Mouse (Mus musculus) adrenal gland, postnatal 36 days (tissue): ENCODE data around the gene Nmt1. TPM values are rescaled to one million over a fixed set of nuclear protein-coding genes. Genes with fewer than 3 reads are reported as not detected.

Experiments used
- DNase-seq, 2 experiments: peaks; one replicate each; pipeline ENCODE4 v3.0.0; 2021; ENCODE audit warnings: mixed read lengths in 1 of 2
- microRNA-seq: library from miRNA; unstranded; fragments of <30 nt; microRNA quantifications from one replicate; pipeline ENCODE4 v1.2.0, GENCODE M21; 2021
- total RNA-seq, 2 experiments: library from RNA; stranded (reverse); gene quantifications; 2 replicates each; pipeline ENCODE4 v1.2.3; 2021

Gene Nmt1
- total RNA-seq, 2 experiments from 2014 or later = 100 to 114 TPM

- DNase-seq = no peak
Observed at GRCm38 (mm10) chr11:103111301-103111700, 83.3 kb downstream of the Nmt1 start.

GRCm38 (mm10) chr11:103111881-103112551 lies 84.0 kb downstream of the Nmt1 start:
- peak; percentile 85 to 90 for DNase-seq

- peak; percentile 59 to 64 for DNase-seq
Observed at GRCm38 (mm10) chr11:103112552-103112912, 84.5 kb downstream of the Nmt1 start.

DNA sequence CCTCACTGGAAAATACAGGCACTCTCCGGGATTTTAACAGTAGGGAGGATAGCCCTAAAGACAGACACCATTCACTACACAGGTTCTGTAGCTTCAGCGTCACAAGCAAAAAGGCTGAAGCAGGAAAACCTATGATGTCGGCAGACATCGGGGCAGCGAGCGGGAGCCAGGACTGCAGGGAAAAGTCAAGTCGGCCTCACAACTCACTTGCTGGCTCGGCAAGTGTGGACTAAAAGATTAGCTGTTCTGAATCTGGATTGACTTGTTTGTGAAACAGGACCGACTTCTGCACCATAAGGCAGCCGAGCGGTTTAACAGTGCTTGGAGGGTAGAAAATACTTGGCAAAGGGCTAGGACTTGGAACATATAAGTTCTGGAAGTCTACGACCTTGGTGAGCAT lies 85.0 kb downstream of the Nmt1 start:
- peak in 1 of 2 experiments; percentile 18 for DNase-seq

GRCm38 (mm10) chr11:103113771-103114170 lies 85.8 kb downstream of the Nmt1 start:
- no peak for DNase-seq

- DNase-seq = no peak
Observed at GRCm38 (mm10) chr11:103114270-103114943, 86.4 kb downstream of the Nmt1 start.

DNA sequence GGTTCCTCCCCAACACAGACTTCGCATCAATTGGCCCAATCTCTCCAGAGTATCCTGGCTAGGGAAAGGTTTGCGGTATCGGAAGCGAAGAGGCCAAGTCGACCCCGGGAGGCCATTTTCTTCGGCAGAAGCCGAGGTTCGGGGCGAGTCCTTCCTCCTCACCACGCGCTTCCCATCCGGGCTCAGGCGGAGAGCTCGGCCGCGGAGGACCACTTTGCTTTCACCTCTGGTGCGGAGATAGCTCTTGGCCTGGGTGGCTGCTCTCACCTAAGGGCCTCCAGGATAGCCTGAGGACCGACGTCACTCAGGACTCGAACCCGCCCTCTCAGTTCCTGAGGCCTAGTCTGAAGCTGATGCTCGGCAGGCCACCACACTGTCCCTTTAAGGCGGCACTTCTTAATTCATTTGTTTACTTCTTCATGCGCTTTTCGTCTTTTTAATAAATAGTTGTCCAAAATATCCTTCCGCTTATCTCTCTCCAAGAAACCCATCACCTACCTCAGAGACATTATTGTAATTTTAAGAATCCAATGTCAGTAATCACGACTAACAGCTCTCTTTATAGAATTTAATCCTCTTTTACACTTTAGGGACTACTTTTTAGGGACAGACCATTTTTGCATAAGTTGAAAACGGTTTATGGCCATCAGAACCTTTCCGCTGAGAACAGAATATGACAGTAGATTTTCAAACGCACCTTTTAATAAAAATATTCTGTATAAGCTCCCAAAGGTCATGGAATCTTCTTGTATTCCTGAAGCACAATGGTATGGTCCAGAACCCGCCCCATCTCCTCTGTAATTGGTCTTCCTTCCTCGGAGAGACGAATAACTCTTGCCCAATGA lies 87.4 kb downstream of the Nmt1 start:
- peak; percentile 83 to 84 for DNase-seq

DNA sequence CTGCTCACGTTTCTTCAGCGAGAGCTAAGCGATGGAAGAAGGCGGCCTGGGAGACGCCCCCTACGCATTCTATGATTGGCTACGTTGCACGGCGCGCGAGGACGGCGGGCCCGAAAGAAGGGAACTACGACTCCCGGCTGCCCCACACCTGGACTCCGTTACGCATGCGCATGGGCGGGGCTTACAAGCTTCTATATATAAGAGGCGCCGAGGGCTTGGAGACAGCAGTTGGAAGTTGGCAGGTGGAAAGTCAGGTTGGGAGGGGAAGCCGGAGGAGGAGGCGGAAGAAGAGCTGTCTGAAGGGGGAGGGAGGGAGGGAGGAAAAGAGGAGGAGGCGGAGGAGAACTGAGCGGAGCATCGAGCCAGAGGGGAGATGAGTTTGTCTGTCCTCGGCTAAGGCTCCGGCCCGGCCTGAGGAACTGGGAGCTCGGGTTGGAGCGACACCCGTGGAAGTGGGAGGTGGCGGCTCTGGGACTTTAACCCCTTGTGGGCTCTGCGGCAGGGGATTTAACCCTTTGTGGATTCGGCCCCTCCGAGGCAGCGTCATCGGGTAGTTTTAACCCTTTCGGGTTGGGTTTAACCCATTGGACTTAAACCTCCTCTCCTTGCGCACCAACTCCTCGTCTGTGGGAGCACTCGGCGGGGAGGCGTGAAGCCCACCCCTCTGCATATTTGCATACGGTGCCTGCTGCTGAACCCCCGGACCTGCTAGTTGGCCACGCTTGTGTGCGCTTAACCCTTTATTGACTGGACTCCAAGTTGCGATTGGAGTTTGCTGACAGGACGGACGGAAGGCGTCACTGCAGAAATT lies 88.2 kb downstream of the Nmt1 start, which contains the start of gene Hexim1:
Gene Hexim1 (plus strand): TSS at position 224 of the 811 bp plus-strand sequence.
- DNase-seq = peak; percentile 99 to 100

DNA sequence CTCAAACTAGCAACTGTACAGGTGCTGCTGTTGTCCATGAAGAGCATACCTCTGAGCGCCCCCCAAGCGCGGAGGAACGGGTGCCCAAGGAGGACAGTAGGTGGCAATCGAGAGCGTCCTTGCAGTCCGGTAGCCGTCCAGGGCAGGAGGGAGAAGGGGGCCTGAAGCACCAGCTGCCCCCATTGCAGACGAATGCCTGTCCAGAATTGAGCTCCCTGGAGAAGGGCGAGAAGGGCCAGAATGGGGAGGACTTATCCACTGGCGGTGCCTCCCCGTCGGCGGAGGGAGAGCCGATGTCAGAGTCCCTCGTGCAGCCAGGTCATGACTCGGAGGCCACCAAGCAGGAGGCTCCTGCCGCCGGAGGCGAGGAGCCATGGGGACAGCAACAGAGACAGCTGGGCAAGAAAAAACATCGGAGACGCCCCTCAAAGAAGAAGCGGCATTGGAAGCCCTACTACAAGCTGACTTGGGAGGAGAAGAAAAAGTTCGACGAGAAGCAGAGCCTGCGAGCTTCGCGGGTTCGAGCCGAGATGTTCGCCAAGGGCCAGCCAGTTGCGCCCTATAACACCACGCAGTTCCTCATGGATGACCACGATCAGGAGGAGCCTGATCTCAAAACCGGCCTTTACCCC lies 89.1 kb downstream of the Nmt1 start:
- peak; percentile 83 to 87 for DNase-seq

- DNase-seq = peak; percentile 61 to 71
Observed at GRCm38 (mm10) chr11:103117591-103118009, 89.6 kb downstream of the Nmt1 start.

Small RNA genes lying within 50 kb of the gene (microRNA-seq; reads per million reads assigned to microRNA genes)
- not detected for gene Mir6931

Other genes with a start within 250 kb of the Nmt1 start
- gene Gjc1, start 208.5 kb upstream of the Nmt1 start, total RNA-seq = 10 to 100 TPM; 13.6 to 21.6 TPM
- 1 to 10 TPM; 1.7 to 2.6 TPM for gene Higd1b, start 192.3 kb upstream of the Nmt1 start, total RNA-seq
- gene Eftud2, start 147.2 kb upstream of the Nmt1 start, total RNA-seq = 10 to 100 TPM; 79.9 to 87.2 TPM
- gene Ccdc103, start 147.0 kb upstream of the Nmt1 start, total RNA-seq = under 1 TPM; 0.30 to 0.76 TPM
- not detected for gene Fam187a, start 143.0 kb upstream of the Nmt1 start, total RNA-seq
- under 1 TPM; 0.10 to 0.66 TPM for gene Gfap, start 127.3 kb upstream of the Nmt1 start, total RNA-seq
- gene Kif18b, start 103.1 kb upstream of the Nmt1 start, total RNA-seq = 1 to 10 TPM; 1.8 to 2.1 TPM
- gene C1ql1, start 81.5 kb upstream of the Nmt1 start, total RNA-seq = 10 to 100 TPM; 32.8 to 40.4 TPM
- 10 to 100 TPM; 65.4 to 66.8 TPM for gene Dcakd, start 143 bp downstream of the Nmt1 start, total RNA-seq
- 10 to 100 TPM; 10.1 to 11.1 TPM for gene Plcd3, start 73.5 kb downstream of the Nmt1 start, total RNA-seq
- 100 to 1,000 TPM; 118 to 127 TPM for gene Acbd4, start 73.5 kb downstream of the Nmt1 start, total RNA-seq
- gene Hexim1, start 88.0 kb downstream of the Nmt1 start, total RNA-seq = 10 to 100 TPM; 68.8 to 72.2 TPM
- gene Hexim2, start 104.2 kb downstream of the Nmt1 start, total RNA-seq = 1 to 10 TPM; 3.5 to 5.9 TPM
- 10 to 100 TPM; 16.4 to 17.3 TPM for gene Fmnl1, start 142.9 kb downstream of the Nmt1 start, total RNA-seq
- not detected for gene 1700023F06Rik, start 180.4 kb downstream of the Nmt1 start, total RNA-seq
- not detected for gene Spata32, start 190.2 kb downstream of the Nmt1 start, total RNA-seq
- 1 to 10 TPM; 4.7 to 7.7 TPM for gene Map3k14, start 239.3 kb downstream of the Nmt1 start, total RNA-seq